Mouse (Mus musculus) kidney, postnatal 4 days (tissue): ENCODE measurements around the gene Maml3.

Source experiments
- DNase-seq, 2 experiments: peaks; one replicate each; pipeline ENCODE4 v3.0.0; 2021; ENCODE audit warnings: mixed read lengths in 2 of 2

Maml3 gene

GRCm38 (mm10) chr3:51859208-51859607 is 245.7 kb downstream of the Maml3 start:
- no peak for DNase-seq

GRCm38 (mm10) chr3:51854152-51854551 is 250.7 kb downstream of the Maml3 start:
- no peak for DNase-seq

GRCm38 (mm10) chr3:51853610-51854009 is 251.3 kb downstream of the Maml3 start:
- DNase-seq, result no peak

GRCm38 (mm10) chr3:51852692-51853091 is 252.2 kb downstream of the Maml3 start:
- no peak for DNase-seq

- DNase-seq, result no peak
These were observed 253.3 kb downstream of the Maml3 start for GRCm38 (mm10) chr3:51851596-51851995.

- no peak for DNase-seq
These were observed 255.4 kb downstream of the Maml3 start for GRCm38 (mm10) chr3:51849462-51849861.

GRCm38 (mm10) chr3:51847262-51847661 is 257.6 kb downstream of the Maml3 start:
- DNase-seq, result no peak

GRCm38 (mm10) chr3:51844255-51844654 is 260.6 kb downstream of the Maml3 start:
- DNase-seq, result no peak

- DNase-seq, result no peak
These were observed 262.7 kb downstream of the Maml3 start for GRCm38 (mm10) chr3:51842140-51842539.

GRCm38 (mm10) chr3:51841598-51841997 is 263.3 kb downstream of the Maml3 start:
- no peak for DNase-seq

- no peak for DNase-seq
These were observed 263.7 kb downstream of the Maml3 start for GRCm38 (mm10) chr3:51841177-51841576.

GRCm38 (mm10) chr3:51840095-51840805 is 264.6 kb downstream of the Maml3 start:
- DNase-seq, result no peak

GRCm38 (mm10) chr3:51839353-51839715 is 265.5 kb downstream of the Maml3 start:
- DNase-seq, result no peak

- DNase-seq, result no peak
These were observed 266.1 kb downstream of the Maml3 start for GRCm38 (mm10) chr3:51838696-51839352.

- DNase-seq, result peak; percentile 40 to 53
These were observed 271.9 kb downstream of the Maml3 start for GRCm38 (mm10) chr3:51832985-51833384.

- no peak for DNase-seq
These were observed 274.0 kb downstream of the Maml3 start for GRCm38 (mm10) chr3:51830821-51831429.

GRCm38 (mm10) chr3:51825530-51825929 is 279.3 kb downstream of the Maml3 start:
- DNase-seq, result no peak

GRCm38 (mm10) chr3:51824506-51824905 is 280.4 kb downstream of the Maml3 start:
- no peak for DNase-seq

GRCm38 (mm10) chr3:51821551-51821950 is 283.3 kb downstream of the Maml3 start:
- no peak for DNase-seq

- no peak for DNase-seq
These were observed 285.8 kb downstream of the Maml3 start for GRCm38 (mm10) chr3:51819109-51819508.

- no peak for DNase-seq
These were observed 287.0 kb downstream of the Maml3 start for GRCm38 (mm10) chr3:51817919-51818318.

- DNase-seq, result no peak
These were observed 287.5 kb downstream of the Maml3 start for GRCm38 (mm10) chr3:51817329-51817728.

- no peak for DNase-seq
These were observed 288.2 kb downstream of the Maml3 start for GRCm38 (mm10) chr3:51816517-51817285.
